Mouse (Mus musculus) neural tube, embryonic 14.5 days (tissue): ENCODE data around the gene Tubd1. TPM values are rescaled to one million over a fixed set of nuclear protein-coding genes. Genes with fewer than 3 reads are reported as not detected.

ENCODE experiments used
- ATAC-seq: fragments of 200-750 bp; cut with Nextera tagmentation; 2 replicates; pipeline ENCODE4 v1.8.0; 2017; ENCODE audit warnings: low read depth, mild to moderate bottlenecking, moderate TSS enrichment, moderate library complexity
- H3K27ac ChIP-seq: fragments of 300-500 bp; sonication (generic); 2 replicates; pipeline ENCODE4 v1.5.1; 2014; ENCODE audit warnings: low read depth, mild to moderate bottlenecking, control low read depth, low read length, moderate library complexity, mixed read lengths
- H3K27me3 ChIP-seq: fragments of 300-500 bp; sonication (generic); 2 replicates; pipeline ENCODE4 v1.6.1; 2014; ENCODE audit warnings: low read length; ENCODE audit not compliant: control insufficient read depth, insufficient read depth
- H3K36me3 ChIP-seq: fragments of 300-500 bp; sonication (generic); 2 replicates; pipeline ENCODE4 v1.6.1; 2014; ENCODE audit warnings: low read length, mixed read lengths; ENCODE audit not compliant: control insufficient read depth, insufficient read depth
- H3K4me1 ChIP-seq: fragments of 300-500 bp; sonication (generic); 2 replicates; pipeline ENCODE4 v1.6.1; 2014; ENCODE audit warnings: low read length; ENCODE audit not compliant: control insufficient read depth, insufficient read depth
- H3K4me2 ChIP-seq: fragments of 300-500 bp; sonication (generic); 2 replicates; pipeline ENCODE4 v1.6.1; 2014; ENCODE audit warnings: mild to moderate bottlenecking, low read depth, low read length, control low read depth
- H3K4me3 ChIP-seq: fragments of 300-500 bp; sonication (generic); 2 replicates; pipeline ENCODE4 v1.5.1; 2014; ENCODE audit warnings: low read depth, low read length, control low read depth, mixed read lengths
- H3K9ac ChIP-seq: fragments of 300-500 bp; sonication (generic); replicated peaks from 2 replicates; pipeline ENCODE4 v1.6.1; 2014; ENCODE audit warnings: low read depth, mild to moderate bottlenecking, control low read depth, low read length, mixed read lengths
- H3K9me3 ChIP-seq: fragments of 300-500 bp; sonication (generic); 2 replicates; pipeline ENCODE4 v1.6.1; 2016; ENCODE audit warnings: low read length; ENCODE audit not compliant: control insufficient read depth
- WGBS: fragments of 180-500 bp; shearing (Covaris S2); extraction: QIAGEN DNeasy Blood & Tissue Kit; methylation state at CpG from one replicate; pipeline ENCODE4 v1.1.7; 2014; 5-methylcytosine and 5-hydroxymethylcytosine counted together
- polyA plus RNA-seq: library from polyadenylated mRNA; unstranded; fragments of >200 nt; fragmentation: Nextera tagmentation; extraction: Ambion mirVana; gene quantifications from 2 replicates; pipeline ENCODE4 v1.2.1, GENCODE M21; 2014

Gene Tubd1
- polyA plus RNA-seq, 1 experiment from 2014 or later: 6.9 TPM

DNA sequence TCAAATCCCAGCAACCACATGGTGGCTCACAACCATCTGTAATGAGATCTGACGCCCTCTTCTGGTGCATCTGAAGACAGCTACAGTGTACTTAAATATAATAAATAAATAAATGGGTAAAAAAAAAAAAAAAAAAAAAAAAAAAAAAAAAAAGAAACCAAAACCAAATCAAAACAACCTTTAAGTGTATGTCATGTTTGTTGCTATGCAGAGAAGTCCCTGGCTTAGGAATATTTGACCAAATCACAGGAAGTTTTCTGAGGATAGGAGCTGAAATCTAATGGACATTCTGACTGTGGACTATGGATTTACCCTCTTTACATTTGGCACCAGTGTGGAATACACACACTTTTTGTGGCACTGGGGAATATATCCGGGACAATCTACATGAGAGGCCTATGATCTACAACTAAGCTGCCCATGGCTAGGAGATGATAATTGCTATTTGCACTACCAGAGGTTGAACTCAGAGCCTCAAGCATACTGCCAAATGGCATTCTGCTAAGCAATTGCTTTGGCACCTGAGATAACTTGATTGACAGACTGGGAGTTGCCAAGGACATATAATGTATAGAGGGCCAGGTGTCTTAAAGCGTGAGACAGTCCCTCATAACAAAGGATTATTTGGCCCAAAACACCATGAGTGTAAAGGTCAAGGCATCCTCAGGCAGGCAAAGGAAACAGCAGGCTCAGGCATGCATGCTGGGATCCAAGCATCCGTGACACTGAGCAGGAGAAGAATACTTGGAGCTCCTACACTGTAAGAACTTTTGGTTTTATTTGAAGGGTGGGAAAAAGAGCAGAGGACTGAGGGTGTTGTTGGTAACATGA, 54.8 kb downstream of the Tubd1 start:
- no peaks in the 10 kb centered on the region for H3K9me3 ChIP-seq
- WGBS: 85% methylated on average over 4 of the region's 4 CpGs
- no peak for ATAC-seq
- no peaks in the 10 kb centered on the region for H3K36me3 ChIP-seq
- H3K4me1 ChIP-seq: no peaks in the 10 kb centered on the region
- no peak overlapping the region for H3K4me3 ChIP-seq
- H3K4me2 ChIP-seq: no peak overlapping the region
- H3K27ac ChIP-seq: no peak overlapping the region
- H3K27me3 ChIP-seq: no peaks in the 10 kb centered on the region
- H3K9ac ChIP-seq: no peak overlapping the region

DNA sequence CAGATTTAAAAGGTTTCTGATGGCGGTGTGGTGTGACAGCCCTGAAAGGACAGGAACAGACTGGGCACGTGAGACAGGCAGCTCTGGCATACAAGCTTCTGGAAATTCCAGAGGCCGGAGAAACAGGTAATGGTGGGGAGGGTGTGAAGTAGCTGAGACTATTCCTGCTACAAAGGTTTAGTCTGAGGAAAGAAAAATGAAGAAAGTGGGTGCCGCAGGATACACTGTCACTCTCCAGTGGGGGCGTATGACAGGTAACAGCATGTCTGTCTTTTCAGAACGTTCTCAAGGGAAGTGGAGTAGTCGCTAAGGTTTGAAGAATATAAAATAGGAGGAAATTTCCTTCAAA, 55.4 kb downstream of the Tubd1 start:
- Histone ChIP-seq H3K4me3 (no peak overlapping the region), H3K27me3 (no peaks in the 10 kb centered on the region), H3K9me3 (no peaks in the 10 kb centered on the region), H3K4me2 (no peak overlapping the region), H3K9ac (no peak overlapping the region), H3K4me1 (no peaks in the 10 kb centered on the region), H3K36me3 (no peaks in the 10 kb centered on the region), H3K27ac (no peak overlapping the region)
- 99% methylated on average over 7 of the region's 7 CpGs for WGBS
- ATAC-seq: no peak

DNA sequence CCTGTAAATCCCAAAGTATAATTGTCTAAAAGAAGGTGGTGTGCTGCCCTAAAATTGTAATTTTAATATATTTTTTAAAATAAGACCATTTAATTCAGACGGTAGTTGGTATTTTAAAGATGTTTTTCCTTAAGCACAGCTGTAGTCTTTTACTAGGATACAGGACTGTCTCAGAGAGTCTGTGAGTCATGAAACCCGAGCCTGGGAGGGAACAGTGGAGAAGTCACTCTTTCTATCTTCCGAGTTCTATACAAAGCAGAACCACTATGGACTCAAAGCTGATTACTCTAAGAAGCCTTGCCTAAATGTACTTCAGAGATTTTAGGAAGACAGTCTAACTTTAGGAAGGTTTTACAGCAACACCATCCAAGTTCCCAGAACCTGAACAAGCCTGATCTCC, 57.3 kb downstream of the Tubd1 start:
- Histone ChIP-seq H3K4me3 (no peak overlapping the region), H3K36me3 (no peaks in the 10 kb centered on the region), H3K27me3 (no peaks in the 10 kb centered on the region), H3K4me2 (no peak overlapping the region), H3K4me1 (no peaks in the 10 kb centered on the region), H3K9me3 (no peaks in the 10 kb centered on the region), H3K9ac (no peak overlapping the region), H3K27ac (no peak overlapping the region)
- 67% methylated on average over 3 of the region's 3 CpGs for WGBS
- ATAC-seq: no peak

DNA sequence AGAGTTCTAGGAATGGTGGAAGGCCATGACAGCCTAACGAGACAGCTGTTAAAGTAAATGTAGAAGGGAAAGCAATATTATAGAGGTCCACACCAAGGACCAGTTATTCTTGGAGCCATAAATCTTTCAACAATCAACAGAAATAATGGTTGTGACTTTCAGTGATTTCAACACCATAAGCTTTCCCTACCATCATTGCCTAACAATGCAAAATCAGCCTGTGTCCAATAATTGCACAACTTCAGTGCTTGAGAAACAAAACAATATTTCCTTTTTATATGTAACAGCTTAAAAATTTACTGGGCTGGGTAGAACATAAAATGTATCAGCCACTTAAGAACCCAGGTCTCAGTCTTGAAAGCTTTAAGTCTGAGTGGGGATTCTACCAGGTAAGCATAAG, 58.9 kb downstream of the Tubd1 start:
- Histone ChIP-seq H3K4me1 (no peaks in the 10 kb centered on the region), H3K27me3 (no peaks in the 10 kb centered on the region), H3K36me3 (no peaks in the 10 kb centered on the region), H3K27ac (no peak overlapping the region), H3K9me3 (no peaks in the 10 kb centered on the region), H3K4me2 (no peak overlapping the region), H3K4me3 (no peak overlapping the region), H3K9ac (no peak overlapping the region)
- WGBS: 88% methylated on average over 1 of the region's 1 CpGs
- no peak for ATAC-seq

DNA sequence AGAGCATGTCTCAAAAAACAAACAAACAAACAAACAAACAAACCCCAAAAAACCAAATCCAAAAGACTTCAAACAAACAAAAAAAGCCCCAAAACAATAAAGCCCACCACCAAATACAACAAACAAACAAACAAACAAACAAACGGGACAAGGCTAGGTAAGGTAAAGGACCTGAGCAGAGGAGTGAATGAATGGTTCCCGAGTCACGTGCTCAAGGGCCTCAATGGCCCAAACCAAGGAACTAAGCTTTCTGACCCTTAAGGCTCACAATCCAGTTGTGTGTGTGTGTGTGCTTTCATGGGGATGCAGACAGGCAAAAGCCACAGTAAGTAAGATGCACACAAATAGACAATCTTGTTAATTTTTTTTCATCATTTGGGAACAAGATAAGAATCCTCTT, 59.5 kb downstream of the Tubd1 start:
- Histone ChIP-seq H3K4me3 (no peak overlapping the region), H3K9me3 (no peaks in the 10 kb centered on the region), H3K4me2 (no peak overlapping the region), H3K27me3 (no peaks in the 10 kb centered on the region), H3K27ac (no peak overlapping the region), H3K36me3 (no peaks in the 10 kb centered on the region), H3K4me1 (no peaks in the 10 kb centered on the region), H3K9ac (no peak overlapping the region)
- WGBS: 98% methylated on average over 3 of the region's 3 CpGs
- no peak for ATAC-seq

DNA sequence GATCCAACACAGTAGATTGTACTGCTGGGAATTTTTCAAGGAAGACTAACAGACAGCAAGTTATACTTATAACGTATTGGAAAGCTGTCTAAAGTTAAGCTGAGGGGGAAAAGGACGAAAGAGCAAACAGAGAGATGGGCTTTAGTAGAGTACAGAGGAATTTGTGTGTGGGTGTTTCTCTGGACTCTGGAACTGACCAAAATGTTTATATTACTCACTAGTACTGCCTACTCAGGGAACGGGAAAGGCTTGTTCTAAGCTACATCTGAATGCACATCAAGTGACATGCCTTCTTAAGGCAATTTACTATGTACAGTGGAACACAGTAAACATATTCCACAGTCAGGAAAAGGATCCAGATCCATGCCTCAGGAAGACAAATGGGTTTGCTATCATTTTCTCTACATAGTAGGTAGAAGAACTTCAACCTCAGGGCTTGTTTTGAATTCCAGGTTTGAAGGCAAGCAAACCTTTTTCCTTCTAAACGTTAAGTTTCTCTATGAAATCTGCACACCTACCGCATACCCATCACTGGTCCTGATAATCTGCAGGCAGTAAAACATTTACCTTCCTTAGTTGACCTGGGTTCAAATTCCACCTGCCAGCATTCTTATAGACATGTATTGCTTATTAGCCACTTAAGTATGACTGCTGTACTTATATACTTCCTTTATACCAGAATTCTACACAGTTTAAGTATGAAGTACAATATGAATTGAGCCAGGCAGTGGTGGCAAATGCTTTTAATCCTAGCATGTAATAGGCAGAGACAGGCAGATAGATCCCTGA, 60.1 kb downstream of the Tubd1 start:
- no peaks in the 10 kb centered on the region for H3K4me1 ChIP-seq
- no peaks in the 10 kb centered on the region for H3K27me3 ChIP-seq
- no peak for ATAC-seq
- H3K4me2 ChIP-seq: no peak overlapping the region
- no peak overlapping the region for H3K4me3 ChIP-seq
- H3K36me3 ChIP-seq: no peaks in the 10 kb centered on the region
- H3K27ac ChIP-seq: no peak overlapping the region
- WGBS: 92% methylated on average over 5 of the region's 5 CpGs
- no peaks in the 10 kb centered on the region for H3K9me3 ChIP-seq
- H3K9ac ChIP-seq: no peak overlapping the region

DNA sequence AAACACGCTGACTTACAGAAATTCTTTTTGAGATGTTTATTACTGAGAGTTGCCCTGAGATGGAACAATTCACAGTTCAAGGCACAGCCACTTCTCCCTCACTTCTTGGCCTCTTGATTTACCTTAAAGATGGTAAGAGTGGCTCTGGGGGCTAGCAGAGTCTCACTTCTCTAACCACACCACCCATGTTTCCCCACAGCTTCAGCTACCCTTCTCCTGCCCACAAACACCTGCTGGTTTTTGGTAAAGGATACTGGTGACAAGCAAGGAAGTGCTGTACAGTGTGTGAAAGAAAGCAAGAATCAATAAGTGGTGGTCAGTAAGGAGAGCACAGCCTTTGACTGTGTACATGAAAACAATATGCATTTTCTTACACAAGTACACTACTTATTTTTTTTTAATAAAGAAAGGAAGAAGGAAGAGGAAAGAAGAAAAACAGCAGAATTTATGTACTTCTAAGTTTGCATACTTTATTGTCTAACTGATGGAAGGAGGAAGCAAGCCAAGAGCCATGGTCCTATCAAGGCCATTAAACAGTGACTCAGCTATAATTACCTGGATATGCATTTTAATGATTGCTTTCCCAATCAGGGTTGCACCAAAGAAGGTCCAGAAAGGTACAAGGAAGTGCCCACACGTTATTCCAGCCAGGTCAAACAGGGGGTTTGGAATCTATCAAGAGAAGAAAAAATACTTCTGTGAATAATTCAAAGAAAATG, 62.0 kb downstream of the Tubd1 start:
- 95% methylated on average over 2 of the region's 2 CpGs for WGBS
- no peaks in the 10 kb centered on the region for H3K9me3 ChIP-seq
- no peak overlapping the region for H3K9ac ChIP-seq
- no peaks in the 10 kb centered on the region for H3K4me1 ChIP-seq
- no peak overlapping the region for H3K4me2 ChIP-seq
- H3K4me3 ChIP-seq: no peak overlapping the region
- no peak overlapping the region for H3K27ac ChIP-seq
- H3K36me3 ChIP-seq: no peaks in the 10 kb centered on the region
- no peak for ATAC-seq
- H3K27me3 ChIP-seq: no peaks in the 10 kb centered on the region

DNA sequence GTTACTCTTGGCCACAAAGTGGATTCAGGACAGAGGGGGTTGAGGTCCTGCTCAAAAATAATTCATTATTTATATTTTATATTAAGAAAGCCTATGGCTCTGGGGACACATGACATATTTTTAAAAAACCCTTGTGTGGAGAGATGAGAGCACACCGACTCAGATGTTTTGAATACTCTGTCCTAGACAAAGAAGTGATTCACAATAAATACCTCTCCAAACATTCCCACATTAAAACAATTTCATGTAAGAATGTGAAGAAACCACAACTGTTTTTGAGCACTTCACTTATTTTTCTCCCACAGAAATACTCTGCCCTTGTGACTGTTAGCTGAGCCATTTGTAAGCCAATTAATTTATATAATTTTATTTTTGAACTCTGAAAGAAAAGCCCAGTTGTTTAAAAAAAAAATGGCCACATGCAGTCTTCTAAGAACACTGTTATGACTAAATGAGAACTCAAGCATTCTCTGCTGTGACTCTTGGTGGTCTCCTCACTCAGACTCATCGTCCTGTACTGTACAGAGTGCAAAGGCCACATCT, 63.1 kb downstream of the Tubd1 start:
- H3K4me2 ChIP-seq: no peak overlapping the region
- no peaks in the 10 kb centered on the region for H3K9me3 ChIP-seq
- no peaks in the 10 kb centered on the region for H3K36me3 ChIP-seq
- H3K27me3 ChIP-seq: no peaks in the 10 kb centered on the region
- no peak overlapping the region for H3K27ac ChIP-seq
- H3K9ac ChIP-seq: no peak overlapping the region
- no peak for ATAC-seq
- 87% methylated on average over 2 of the region's 2 CpGs for WGBS
- no peaks in the 10 kb centered on the region for H3K4me1 ChIP-seq
- no peak overlapping the region for H3K4me3 ChIP-seq

DNA sequence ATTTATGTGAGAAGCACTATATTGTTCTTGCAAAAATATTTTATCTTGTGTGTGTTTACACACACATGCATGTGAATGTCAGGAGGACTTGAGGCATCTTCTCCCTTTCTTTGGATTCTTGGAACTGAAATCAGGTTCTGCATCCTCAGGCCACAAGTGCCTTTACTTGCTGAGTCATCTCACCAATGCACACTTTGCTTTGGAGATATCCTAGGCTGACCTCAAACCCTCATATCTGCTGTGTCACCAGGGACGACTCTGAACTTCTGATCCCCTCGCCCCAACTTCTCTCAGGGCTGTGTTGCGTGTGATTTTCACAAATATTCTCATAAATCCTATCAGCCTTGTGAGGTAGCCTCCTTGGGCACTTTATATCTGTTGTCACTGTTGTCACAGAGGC, 65.4 kb downstream of the Tubd1 start:
- Histone ChIP-seq H3K4me3 (no peak overlapping the region), H3K9ac (no peak overlapping the region), H3K4me2 (no peak overlapping the region), H3K36me3 (no peaks in the 10 kb centered on the region), H3K9me3 (no peaks in the 10 kb centered on the region), H3K27ac (no peak overlapping the region), H3K27me3 (no peaks in the 10 kb centered on the region), H3K4me1 (no peaks in the 10 kb centered on the region)
- ATAC-seq: no peak
- WGBS: 86% methylated on average over 3 of the region's 3 CpGs
